Mouse (Mus musculus): Measurements from ENCODE around the gene Dhx37. TPM values are rescaled to one million over a fixed set of nuclear protein-coding genes. Genes with fewer than 3 reads are reported as not detected.

Dhx37 gene
- polyA plus RNA-seq, 1 experiment from 2014 or later = 9.2 TPM

DNA sequence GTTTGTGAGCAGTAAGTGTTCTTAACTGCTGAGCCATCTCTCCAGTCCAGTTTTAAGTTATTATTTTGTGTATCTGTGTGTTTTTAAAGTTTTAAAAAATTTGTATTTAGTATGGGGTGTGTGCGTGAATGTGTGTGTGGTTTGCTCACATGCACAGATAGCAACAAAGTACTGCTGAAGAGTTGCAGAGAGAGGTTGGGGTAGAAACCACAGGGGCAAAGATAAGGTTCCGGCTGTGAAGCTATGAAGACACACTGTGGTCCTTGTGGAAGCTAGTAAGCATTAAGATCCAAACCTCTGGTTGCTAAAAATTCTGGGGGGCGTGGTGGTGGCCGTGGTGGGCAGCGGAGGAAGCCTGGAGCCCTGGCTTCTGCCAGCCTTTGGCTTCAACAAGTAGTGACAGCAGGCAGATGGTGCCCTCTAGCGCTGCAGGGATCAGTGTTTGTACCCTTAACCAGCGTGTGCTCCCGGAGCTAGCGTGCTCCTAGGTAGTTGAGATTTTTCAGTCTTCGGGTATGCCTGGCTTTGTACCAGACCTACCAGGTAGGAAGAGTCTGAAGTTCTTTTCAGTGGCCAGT, 28.0 kb upstream of the Dhx37 start:
- Histone ChIP-seq H3K9ac (replicated peaks; ENCODE audit: low read depth, low read length) (no peak overlapping the region), H3K27me3 (ENCODE audit: control insufficient read depth, insufficient read depth, low read length) (no peaks in the 10 kb centered on the region), H3K4me3 (ENCODE audit: low read depth, low read length) (no peak overlapping the region), H3K36me3 (ENCODE audit: control insufficient read depth, insufficient read depth, low read length) (no peaks in the 10 kb centered on the region), H3K27ac (ENCODE audit: low read length) (no peak overlapping the region), H3K4me2 (replicated peaks; ENCODE audit: low read depth, low read length) (no peak overlapping the region), H3K9me3 (ENCODE audit: control insufficient read depth, low read depth, low read length) (no peaks in the 10 kb centered on the region), H3K4me1 (ENCODE audit: control insufficient read depth, insufficient read depth, low read length) (peaks cover 4% of the 10 kb centered on the region; the same call in 1 of the 2 replicates)
- no peak for ATAC-seq (ENCODE audit: insufficient number of reproducible peaks, insufficient read depth, low FRiP score, low read depth)
- 51% methylated on average over 10 of the region's 10 CpGs for WGBS

DNA sequence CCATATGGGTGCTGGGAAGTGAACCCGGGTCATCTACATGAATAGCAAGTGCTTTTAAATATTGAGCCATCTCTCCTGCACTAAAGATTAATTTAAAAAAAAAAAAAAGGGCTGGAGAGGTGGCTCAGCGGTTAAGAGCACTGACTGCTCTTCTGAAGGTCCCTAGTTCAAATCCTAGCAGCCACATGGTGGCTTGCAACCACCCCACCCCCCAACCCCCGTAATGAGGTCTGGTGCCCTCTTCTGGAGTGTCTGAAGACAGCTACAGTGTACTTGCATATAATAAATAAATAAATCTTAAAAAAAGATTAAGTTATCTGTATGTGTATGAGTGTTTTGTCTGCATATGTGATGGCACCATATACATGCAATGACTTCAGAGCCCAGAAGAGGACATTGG, 26.7 kb upstream of the Dhx37 start:
- Histone ChIP-seq H3K9me3 (ENCODE audit: control insufficient read depth, low read depth, low read length) (no peaks in the 10 kb centered on the region), H3K4me3 (ENCODE audit: low read depth, low read length) (no peak overlapping the region), H3K4me1 (ENCODE audit: control insufficient read depth, insufficient read depth, low read length) (peaks cover 4% of the 10 kb centered on the region; the same call in 1 of the 2 replicates), H3K4me2 (replicated peaks; ENCODE audit: low read depth, low read length) (no peak overlapping the region), H3K27me3 (ENCODE audit: control insufficient read depth, insufficient read depth, low read length) (no peaks in the 10 kb centered on the region), H3K27ac (ENCODE audit: low read length) (no peak overlapping the region), H3K36me3 (ENCODE audit: control insufficient read depth, insufficient read depth, low read length) (0 out of 2 replicates have a peak, but pooled peaks cover 3% of the 10 kb centered on the region), H3K9ac (replicated peaks; ENCODE audit: low read depth, low read length) (no peak overlapping the region)
- no peak for ATAC-seq (ENCODE audit: insufficient number of reproducible peaks, insufficient read depth, low FRiP score, low read depth)
- 76% methylated on average over 3 of the region's 3 CpGs for WGBS

DNA sequence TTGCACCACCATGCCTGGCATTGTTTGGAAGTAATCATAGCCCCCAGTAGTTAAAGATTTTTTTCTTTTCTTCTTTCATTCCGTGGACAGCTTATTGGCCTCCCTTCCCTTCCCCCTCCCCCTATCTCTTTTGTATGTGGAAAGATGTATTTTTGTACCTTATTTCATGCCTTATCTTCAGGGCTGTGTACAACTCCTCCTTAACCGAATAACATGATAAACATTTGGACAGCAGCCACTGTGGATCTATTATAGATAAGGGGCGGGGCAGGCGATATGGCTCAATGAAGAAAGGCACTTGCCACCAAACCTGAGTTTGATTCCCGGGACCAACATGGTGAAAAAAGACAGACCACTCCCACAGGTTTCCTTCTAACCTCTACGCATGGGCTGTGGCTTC, 23.6 kb upstream of the Dhx37 start:
- no peaks in the 10 kb centered on the region for H3K27me3 ChIP-seq (ENCODE audit: control insufficient read depth, insufficient read depth, low read length)
- no peaks in the 10 kb centered on the region for H3K4me1 ChIP-seq (ENCODE audit: control insufficient read depth, insufficient read depth, low read length)
- H3K4me2 ChIP-seq (replicated peaks; ENCODE audit: low read depth, low read length) = no peak overlapping the region
- no peak overlapping the region for H3K9ac ChIP-seq (replicated peaks; ENCODE audit: low read depth, low read length)
- WGBS = 90% methylated on average over 6 of the region's 6 CpGs
- peaks cover 19% of the 10 kb centered on the region; the same call in 1 of the 2 replicates for H3K36me3 ChIP-seq (ENCODE audit: control insufficient read depth, insufficient read depth, low read length)
- no peak overlapping the region for H3K4me3 ChIP-seq (ENCODE audit: low read depth, low read length)
- no peak overlapping the region for H3K27ac ChIP-seq (ENCODE audit: low read length)
- ATAC-seq (ENCODE audit: insufficient number of reproducible peaks, insufficient read depth, low FRiP score, low read depth) = no peak
- H3K9me3 ChIP-seq (ENCODE audit: control insufficient read depth, low read depth, low read length) = no peaks in the 10 kb centered on the region

DNA sequence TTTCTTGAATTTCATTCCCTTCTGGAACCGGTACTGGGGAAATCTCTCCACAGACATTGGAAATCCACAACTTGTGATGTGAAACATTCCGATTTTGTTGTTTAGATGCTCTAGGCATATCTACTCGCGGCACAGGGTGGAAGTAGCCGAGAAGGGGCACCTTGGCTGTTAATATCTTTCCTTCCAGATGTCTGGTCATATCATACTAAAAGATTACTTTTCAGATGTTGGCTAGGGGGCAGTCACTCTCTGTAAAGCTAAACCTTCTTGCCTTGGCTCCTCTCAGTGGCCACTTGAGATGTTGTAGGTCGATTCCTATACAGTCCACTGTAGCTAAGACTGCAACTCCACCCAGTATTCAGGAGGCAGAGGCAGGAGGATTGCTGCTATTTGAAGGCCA, 22.2 kb upstream of the Dhx37 start:
- H3K9me3 ChIP-seq (ENCODE audit: control insufficient read depth, low read depth, low read length) = no peaks in the 10 kb centered on the region
- H3K27me3 ChIP-seq (ENCODE audit: control insufficient read depth, insufficient read depth, low read length) = no peaks in the 10 kb centered on the region
- no peak overlapping the region for H3K27ac ChIP-seq (ENCODE audit: low read length)
- H3K4me2 ChIP-seq (replicated peaks; ENCODE audit: low read depth, low read length) = no peak overlapping the region
- no peak overlapping the region for H3K9ac ChIP-seq (replicated peaks; ENCODE audit: low read depth, low read length)
- H3K4me1 ChIP-seq (ENCODE audit: control insufficient read depth, insufficient read depth, low read length) = no peaks in the 10 kb centered on the region
- 92% methylated on average over 6 of the region's 6 CpGs for WGBS
- no peak overlapping the region for H3K4me3 ChIP-seq (ENCODE audit: low read depth, low read length)
- ATAC-seq (ENCODE audit: insufficient number of reproducible peaks, insufficient read depth, low FRiP score, low read depth) = no peak
- peaks cover 22% of the 10 kb centered on the region; the same call in 1 of the 2 replicates for H3K36me3 ChIP-seq (ENCODE audit: control insufficient read depth, insufficient read depth, low read length)

DNA sequence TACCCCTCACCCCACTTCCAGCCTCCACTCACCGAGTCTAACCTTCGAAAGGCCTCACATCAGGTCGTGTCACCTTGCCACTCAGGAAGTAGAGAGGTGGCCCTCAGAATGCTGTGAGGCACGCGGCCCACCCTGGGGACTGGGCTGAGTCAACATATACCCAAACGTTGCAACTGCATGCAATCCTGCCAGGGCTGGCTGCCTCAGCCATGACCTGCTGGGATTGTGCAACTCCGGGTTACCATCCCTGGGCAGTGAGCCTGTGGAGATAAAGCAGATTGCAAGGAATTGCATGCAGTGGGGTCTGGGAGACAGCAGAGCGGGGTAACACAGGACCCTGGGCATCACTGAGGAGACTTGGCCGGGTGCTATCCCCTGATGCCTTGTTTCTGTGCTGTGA, 18.7 kb upstream of the Dhx37 start:
- Histone ChIP-seq H3K9me3 (ENCODE audit: control insufficient read depth, low read depth, low read length) (no peaks in the 10 kb centered on the region), H3K27me3 (ENCODE audit: control insufficient read depth, insufficient read depth, low read length) (no peaks in the 10 kb centered on the region), H3K9ac (replicated peaks; ENCODE audit: low read depth, low read length) (no peak overlapping the region), H3K4me1 (ENCODE audit: control insufficient read depth, insufficient read depth, low read length) (no peaks in the 10 kb centered on the region), H3K36me3 (ENCODE audit: control insufficient read depth, insufficient read depth, low read length) (peaks cover 22% of the 10 kb centered on the region; the same call in 1 of the 2 replicates), H3K4me2 (replicated peaks; ENCODE audit: low read depth, low read length) (no peak overlapping the region), H3K4me3 (ENCODE audit: low read depth, low read length) (no peak overlapping the region), H3K27ac (ENCODE audit: low read length) (no peak overlapping the region)
- 85% methylated on average over 9 of the region's 9 CpGs for WGBS
- ATAC-seq (ENCODE audit: insufficient number of reproducible peaks, insufficient read depth, low FRiP score, low read depth) = no peak

DNA sequence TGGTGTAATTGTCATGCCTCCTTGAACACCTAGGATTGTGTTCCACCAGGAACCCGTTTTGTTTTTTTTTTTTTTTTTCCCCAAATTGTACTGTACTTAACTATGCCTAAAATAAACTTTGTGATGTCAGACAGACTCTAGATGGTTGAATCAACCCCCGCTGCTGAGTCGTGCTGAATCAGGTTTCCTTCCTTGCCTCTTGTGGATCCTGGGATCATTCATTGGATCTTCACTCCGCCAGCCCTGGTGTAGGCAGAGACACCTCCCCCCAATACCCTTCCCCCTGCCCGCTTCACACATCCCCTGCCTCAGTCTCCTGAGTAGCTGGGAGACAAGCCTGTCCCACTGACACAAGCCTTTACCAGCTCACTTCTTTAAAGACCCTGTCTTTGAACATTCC, 15.4 kb upstream of the Dhx37 start:
- Histone ChIP-seq H3K27me3 (ENCODE audit: control insufficient read depth, insufficient read depth, low read length) (no peaks in the 10 kb centered on the region), H3K4me3 (ENCODE audit: low read depth, low read length) (no peak overlapping the region), H3K4me1 (ENCODE audit: control insufficient read depth, insufficient read depth, low read length) (no peaks in the 10 kb centered on the region), H3K27ac (ENCODE audit: low read length) (no peak overlapping the region), H3K9ac (replicated peaks; ENCODE audit: low read depth, low read length) (no peak overlapping the region), H3K36me3 (ENCODE audit: control insufficient read depth, insufficient read depth, low read length) (peaks cover 10% of the 10 kb centered on the region; the same call in 1 of the 2 replicates), H3K9me3 (ENCODE audit: control insufficient read depth, low read depth, low read length) (no peaks in the 10 kb centered on the region), H3K4me2 (replicated peaks; ENCODE audit: low read depth, low read length) (no peak overlapping the region)
- no peak for ATAC-seq (ENCODE audit: insufficient number of reproducible peaks, insufficient read depth, low FRiP score, low read depth)
- 75% methylated on average over 5 of the region's 5 CpGs for WGBS

DNA sequence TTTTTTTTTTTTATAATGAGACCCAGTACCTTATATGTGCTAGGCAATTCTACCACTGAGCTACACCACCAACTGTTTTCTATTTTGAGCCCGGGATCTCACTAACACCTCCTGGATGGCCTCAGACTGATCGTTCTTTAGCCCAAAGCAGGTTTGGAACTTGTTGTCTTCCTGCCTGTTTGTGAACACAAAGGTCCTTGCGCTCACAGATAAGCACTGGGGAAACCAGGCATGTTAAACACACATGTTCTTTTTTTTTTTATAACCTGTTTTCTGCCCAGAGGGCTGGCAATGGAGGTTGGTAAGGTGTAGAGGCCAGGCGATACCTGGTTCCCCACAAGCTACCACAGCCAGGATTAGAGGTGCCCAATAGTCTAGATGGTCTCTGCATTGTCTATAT, 14.7 kb upstream of the Dhx37 start:
- Histone ChIP-seq H3K9ac (replicated peaks; ENCODE audit: low read depth, low read length) (no peak overlapping the region), H3K9me3 (ENCODE audit: control insufficient read depth, low read depth, low read length) (no peaks in the 10 kb centered on the region), H3K36me3 (ENCODE audit: control insufficient read depth, insufficient read depth, low read length) (peaks cover 7% of the 10 kb centered on the region; the same call in 1 of the 2 replicates), H3K4me1 (ENCODE audit: control insufficient read depth, insufficient read depth, low read length) (no peaks in the 10 kb centered on the region), H3K4me2 (replicated peaks; ENCODE audit: low read depth, low read length) (no peak overlapping the region), H3K27ac (ENCODE audit: low read length) (no peak overlapping the region), H3K27me3 (ENCODE audit: control insufficient read depth, insufficient read depth, low read length) (no peaks in the 10 kb centered on the region), H3K4me3 (ENCODE audit: low read depth, low read length) (no peak overlapping the region)
- ATAC-seq (ENCODE audit: insufficient number of reproducible peaks, insufficient read depth, low FRiP score, low read depth) = no peak
- WGBS = 94% methylated on average over 4 of the region's 4 CpGs

DNA sequence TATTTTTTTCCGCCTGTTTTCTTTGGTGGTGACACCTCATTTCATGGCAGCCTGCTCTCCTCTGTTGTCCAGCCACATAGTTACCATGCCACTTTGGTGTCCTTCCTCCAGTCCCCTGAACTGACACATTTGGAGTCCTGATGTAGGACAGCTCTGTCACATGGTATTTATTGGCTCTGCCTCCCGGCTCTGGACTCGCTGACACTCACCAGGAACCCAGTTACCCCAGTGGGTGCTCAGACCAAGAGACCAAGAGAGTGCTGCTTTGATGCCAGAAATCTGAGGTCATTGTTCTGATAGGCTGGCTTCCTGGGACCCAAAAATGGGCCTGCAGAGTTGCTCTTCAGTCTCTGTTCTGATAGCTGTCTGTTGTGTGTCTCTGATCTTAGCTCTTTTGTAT, 14.1 kb upstream of the Dhx37 start:
- no peak overlapping the region for H3K27ac ChIP-seq (ENCODE audit: low read length)
- no peak overlapping the region for H3K9ac ChIP-seq (replicated peaks; ENCODE audit: low read depth, low read length)
- no peak overlapping the region for H3K4me3 ChIP-seq (ENCODE audit: low read depth, low read length)
- H3K27me3 ChIP-seq (ENCODE audit: control insufficient read depth, insufficient read depth, low read length) = no peaks in the 10 kb centered on the region
- H3K9me3 ChIP-seq (ENCODE audit: control insufficient read depth, low read depth, low read length) = no peaks in the 10 kb centered on the region
- peaks cover 7% of the 10 kb centered on the region; the same call in 1 of the 2 replicates for H3K36me3 ChIP-seq (ENCODE audit: control insufficient read depth, insufficient read depth, low read length)
- no peak overlapping the region for H3K4me2 ChIP-seq (replicated peaks; ENCODE audit: low read depth, low read length)
- H3K4me1 ChIP-seq (ENCODE audit: control insufficient read depth, insufficient read depth, low read length) = no peaks in the 10 kb centered on the region
- no peak for ATAC-seq (ENCODE audit: insufficient number of reproducible peaks, insufficient read depth, low FRiP score, low read depth)
- WGBS = 78% methylated on average over 3 of the region's 3 CpGs

DNA sequence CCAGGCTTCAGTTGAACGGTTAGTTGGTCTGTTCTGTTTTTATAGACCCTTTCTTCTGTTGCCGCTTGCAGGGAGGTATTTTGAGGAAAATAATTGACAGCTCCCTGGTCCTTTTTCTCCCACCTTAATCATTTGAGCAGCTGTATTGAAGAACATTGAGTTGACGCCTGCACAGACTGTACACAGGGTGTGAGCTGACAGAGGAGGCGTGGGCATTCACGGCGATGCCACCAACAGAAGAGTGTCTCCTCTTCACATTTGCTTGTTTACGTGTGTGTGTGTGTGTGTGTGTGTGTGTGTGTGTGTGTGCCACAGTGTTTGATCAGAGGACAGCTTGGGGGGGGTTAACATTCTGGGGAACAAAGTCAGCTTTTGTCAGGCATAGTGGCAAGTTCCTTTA, 12.4 kb upstream of the Dhx37 start:
- ATAC-seq (ENCODE audit: insufficient number of reproducible peaks, insufficient read depth, low FRiP score, low read depth) = no peak
- H3K4me2 ChIP-seq (replicated peaks; ENCODE audit: low read depth, low read length) = no peak overlapping the region
- no peak overlapping the region for H3K4me3 ChIP-seq (ENCODE audit: low read depth, low read length)
- no peak overlapping the region for H3K27ac ChIP-seq (ENCODE audit: low read length)
- no peaks in the 10 kb centered on the region for H3K27me3 ChIP-seq (ENCODE audit: control insufficient read depth, insufficient read depth, low read length)
- no peak overlapping the region for H3K9ac ChIP-seq (replicated peaks; ENCODE audit: low read depth, low read length)
- H3K36me3 ChIP-seq (ENCODE audit: control insufficient read depth, insufficient read depth, low read length) = no peaks in the 10 kb centered on the region
- H3K4me1 ChIP-seq (ENCODE audit: control insufficient read depth, insufficient read depth, low read length) = no peaks in the 10 kb centered on the region
- no peaks in the 10 kb centered on the region for H3K9me3 ChIP-seq (ENCODE audit: control insufficient read depth, low read depth, low read length)
- 83% methylated on average over 7 of the region's 7 CpGs for WGBS

Data from stomach, embryonic 14.5 days (tissue).